In genomic region chr17:49615241-49615651, GRCm38 (mm10) we compare ENCODE assay signal across 9 mouse cellular contexts. TPM values are rescaled to one million over a fixed set of nuclear protein-coding genes. Genes with fewer than 3 reads are reported as not detected.
DNase-seq lines count a peak whose midpoint lies in the region; ATAC-seq and TF ChIP-seq lines count a peak whose summit lies in the region.
"Had no signal": no experiment of that assay in that cellular context is flagged by ENCODE, and none has a peak within 500 bp of the region (broad histone marks: within the 10 kb centered on the region; RNA-seq: fewer than 3 reads in every experiment).

No protein-coding gene starts in this region.

- peak; percentile 69 for ATAC-seq in heart, embryonic 12.5 days (ENCODE audit: insufficient number of reproducible peaks, low FRiP score)
- peak; percentile 58 for ATAC-seq in forebrain, postnatal 0 days
- ATAC-seq in lung, postnatal 0 days = peak; percentile 72

- TF ChIP-seq EP300 in lung, postnatal 0 days (IDR thresholded peaks at IDR 0.05) = no peak

- no peak for TF ChIP-seq CTCF in forebrain, postnatal 0 days (IDR thresholded peaks at IDR 0.05; ENCODE audit: low read depth)
- TF ChIP-seq CTCF in lung, postnatal 0 days (IDR thresholded peaks at IDR 0.05) = no peak; the same call in 1 of the 2 replicates

- H3K4me3 ChIP-seq in heart, embryonic 12.5 days = peak overlapping the region; percentile 62
- H3K4me3 ChIP-seq in ES-E14 (ENCODE audit: insufficient read depth in 1 of 2, low read depth in 1 of 2, low read length in 2 of 2, poor library complexity in 1 of 2, severe bottlenecking in 1 of 2) = peak overlapping the region; percentile 65 to 71
- peak overlapping the region; percentile 56 for H3K4me3 ChIP-seq in forebrain, postnatal 0 days (ENCODE audit: low read depth, low read length)
- H3K4me3 ChIP-seq in lung, postnatal 0 days (ENCODE audit: low read depth, low read length) = peak overlapping the region; percentile 37

- H3K9me3 ChIP-seq in heart, embryonic 12.5 days (replicated peaks) = 0 out of 2 replicates have a peak, but pooled peaks cover 2% of the 10 kb centered on the region
- no peaks in the 10 kb centered on the region for H3K9me3 ChIP-seq in ES-E14 (ENCODE audit: control insufficient read depth, insufficient read depth, low read depth, low read length)
- no peaks in the 10 kb centered on the region for H3K9me3 ChIP-seq in forebrain, postnatal 0 days (ENCODE audit: low read length)
- H3K9me3 ChIP-seq in lung, postnatal 0 days (ENCODE audit: low read length) = no peaks in the 10 kb centered on the region

- peaks cover 6% of the 10 kb centered on the region for H3K4me1 ChIP-seq in heart, embryonic 12.5 days (replicated peaks)
- no peaks in the 10 kb centered on the region for H3K4me1 ChIP-seq in ES-E14 (ENCODE audit: control insufficient read depth in 2 of 2, insufficient read depth in 2 of 2, low read length in 2 of 2, poor library complexity in 1 of 2)
- H3K4me1 ChIP-seq in forebrain, postnatal 0 days (ENCODE audit: insufficient read depth) = peaks cover 3% of the 10 kb centered on the region; the same call in 1 of the 2 replicates
- no peaks in the 10 kb centered on the region; the same call in 1 of the 2 replicates for H3K4me1 ChIP-seq in lung, postnatal 0 days (ENCODE audit: insufficient read depth, low read depth, low read length)

- H3K36me3 ChIP-seq in heart, embryonic 12.5 days = no peaks in the 10 kb centered on the region
- no peaks in the 10 kb centered on the region for H3K36me3 ChIP-seq in ES-E14 (ENCODE audit: control insufficient read depth, insufficient read depth, low read length, poor library complexity, severe bottlenecking)
- H3K36me3 ChIP-seq in forebrain, postnatal 0 days (ENCODE audit: insufficient read depth) = no peaks in the 10 kb centered on the region
- no peaks in the 10 kb centered on the region for H3K36me3 ChIP-seq in lung, postnatal 0 days (ENCODE audit: insufficient read depth, low read length)

- peak overlapping the region; percentile 94 for H3K4me2 ChIP-seq in heart, embryonic 12.5 days
- peak overlapping the region; percentile 96 for H3K4me2 ChIP-seq in forebrain, postnatal 0 days (ENCODE audit: low read depth)
- peak overlapping the region; percentile 87 for H3K4me2 ChIP-seq in lung, postnatal 0 days (replicated peaks; ENCODE audit: low read depth, low read length)

- 3% methylated on average over 26 of the region's 26 CpGs for WGBS in heart, embryonic 12.5 days
- 4% methylated on average over 26 of the region's 26 CpGs for WGBS in forebrain, postnatal 0 days
- WGBS in lung, postnatal 0 days = 1% methylated on average over 25 of the region's 26 CpGs

- DNase-seq in heart, adult 8-10 months (ENCODE audit: low spot score) = no peak
- DNase-seq in ES-E14 (ENCODE audit: low read depth, low spot score) = no peak
- DNase-seq in forebrain, postnatal 0 days = no peak
- DNase-seq in lung, postnatal 0 days (ENCODE audit: low spot score) = no peak
- no peak for DNase-seq in ovary, postnatal 36 days (ENCODE audit: low spot score)
- DNase-seq in right cerebral cortex, postnatal 14 days = no peak
- no peak for DNase-seq in frontal cortex, postnatal 25 days (ENCODE audit: low spot score in 2 of 2)

- H3K27me3 ChIP-seq in heart, embryonic 12.5 days (replicated peaks) = no peaks in the 10 kb centered on the region
- H3K27me3 ChIP-seq in forebrain, postnatal 0 days (ENCODE audit: insufficient read depth, low read length) = no peaks in the 10 kb centered on the region
- no peaks in the 10 kb centered on the region for H3K27me3 ChIP-seq in lung, postnatal 0 days (replicated peaks; ENCODE audit: insufficient read depth, low read length)

- H3K27ac ChIP-seq in heart, embryonic 12.5 days (ENCODE audit: poor library complexity, severe bottlenecking) = no peak overlapping the region
- no peak overlapping the region for H3K27ac ChIP-seq in ES-E14 (ENCODE audit: insufficient read depth, low read depth, low read length, poor library complexity, severe bottlenecking)
- no peak overlapping the region for H3K27ac ChIP-seq in forebrain, postnatal 0 days (ENCODE audit: low read depth, low read length)
- H3K27ac ChIP-seq in lung, postnatal 0 days (ENCODE audit: low read length) = no peak overlapping the region
- H3K27ac ChIP-seq: macrophage had no signal

- in situ Hi-C loops in ES-E14 (cut with MboI; ENCODE audit: low sequenced_read_pairs in 2 of 2, unreplicated experiment in 2 of 2) = no loop called here

- peak overlapping the region; percentile 69 for H3K9ac ChIP-seq in heart, embryonic 12.5 days
- peak overlapping the region; percentile 23; the same call in 1 of the 2 replicates for H3K9ac ChIP-seq in ES-E14 (ENCODE audit: insufficient read depth, low read depth, low read length, poor library complexity, severe bottlenecking)
- peak overlapping the region; percentile 57 for H3K9ac ChIP-seq in forebrain, postnatal 0 days
- H3K9ac ChIP-seq in lung, postnatal 0 days (replicated peaks; ENCODE audit: low read depth) = no peak overlapping the region; the same call in 1 of the 2 replicates

TF ChIP-seq in ES-E14, 5 proteins besides CTCF, POLR2A, EP300 and RAD21:
- no peak for TF ChIP-seq ZNF384 (IDR thresholded peaks at IDR 0.05; ENCODE audit: low read depth, low read length)
- TF ChIP-seq HCFC1 (IDR thresholded peaks at IDR 0.05; ENCODE audit: borderline replicate concordance, insufficient read depth, low read length) = no peak
- TF ChIP-seq CHD2 (IDR thresholded peaks at IDR 0.05; ENCODE audit: low read depth, low read length) = no peak
- TF ChIP-seq MAFK (IDR thresholded peaks at IDR 0.05; ENCODE audit: insufficient read depth, low read depth, low read length) = no peak
- TF ChIP-seq ZC3H11A (IDR thresholded peaks at IDR 0.05; ENCODE audit: borderline replicate concordance, low read depth, low read length) = no peak

RNA-seq across cellular contexts. Expression of gene Kif6, which starts 0.3 kb away (rescaled TPM):
- polyA plus RNA-seq in heart, embryonic 12.5 days (2016; fragmentation: Nextera tagmentation; extraction: Ambion mirVana) = 1.4 and 2.5 TPM in 2 replicates
- 1 to 10 TPM; 3.8 to 4.9 (median 4.1) TPM for total RNA-seq in heart, adult 8-10 months (2022)
- 0.36 and 0.53 TPM in 2 replicates for total RNA-seq in ES-E14 (2012; rRNA removed)
- 3.7 and 7.4 TPM in 2 replicates for total RNA-seq in forebrain, postnatal 0 days (2014; rRNA removed)
- 1.6 and 2.0 TPM in 2 replicates for polyA plus RNA-seq in forebrain, postnatal 0 days (2015; fragmentation: Nextera tagmentation; extraction: Ambion mirVana)
- polyA plus RNA-seq in lung, postnatal 0 days (2015; fragmentation: Nextera tagmentation; extraction: Ambion mirVana) = 1.5 and 3.0 TPM in 2 replicates
- polyA plus RNA-seq: macrophage had no signal

RNA-seq across cellular contexts. Expression of gene Daam2, which starts 51.1 kb away (rescaled TPM):
- polyA plus RNA-seq in heart, embryonic 12.5 days (2016; fragmentation: Nextera tagmentation; extraction: Ambion mirVana) = 4.1 and 5.3 TPM in 2 replicates
- total RNA-seq in heart, adult 8-10 months (2022) = 1 to 10 TPM; 5.3 to 7.4 (median 6.2) TPM
- 0.05 and 0.13 TPM in 2 replicates for total RNA-seq in ES-E14 (2012; rRNA removed)
- 7.2 and 10.3 TPM in 2 replicates for total RNA-seq in forebrain, postnatal 0 days (2014; rRNA removed)
- 0.77 and 1.8 TPM in 2 replicates for polyA plus RNA-seq in forebrain, postnatal 0 days (2015; fragmentation: Nextera tagmentation; extraction: Ambion mirVana)
- 4.6 and 6.6 TPM in 2 replicates for polyA plus RNA-seq in lung, postnatal 0 days (2015; fragmentation: Nextera tagmentation; extraction: Ambion mirVana)
